Mouse (Mus musculus): ENCODE results near the gene Aldh3b1. TPM values are rescaled to one million over a fixed set of nuclear protein-coding genes. Genes with fewer than 3 reads are reported as not detected.

The Aldh3b1 gene
- polyA plus RNA-seq, 1 experiment from 2014 or later = 1.00 TPM

- DNase-seq (ENCODE audit: low spot score) = peak; percentile 40
- no peak overlapping the region for H3K27ac ChIP-seq (replicated peaks; ENCODE audit: low read depth, low read length)
- no peaks in the 10 kb centered on the region for H3K27me3 ChIP-seq (ENCODE audit: control insufficient read depth, insufficient read depth, low read length)
- no peaks in the 10 kb centered on the region for H3K36me3 ChIP-seq (replicated peaks; ENCODE audit: control insufficient read depth, insufficient read depth, low read depth, low read length)
- peak overlapping the region; percentile 37 for H3K9ac ChIP-seq (replicated peaks; ENCODE audit: low read length)
- 7% methylated on average over 22 of the region's 22 CpGs for WGBS
- no peaks in the 10 kb centered on the region for H3K9me3 ChIP-seq (replicated peaks; ENCODE audit: control insufficient read depth, low read length)
- H3K4me2 ChIP-seq (ENCODE audit: low read depth, low read length) = peak overlapping the region; percentile 73
- ATAC-seq (replicated peaks; ENCODE audit: insufficient number of reproducible peaks, low FRiP score, low TSS enrichment, low read depth) = no peak
- H3K4me1 ChIP-seq (ENCODE audit: control insufficient read depth, insufficient read depth, low read length) = no peaks in the 10 kb centered on the region
- peak overlapping the region; percentile 39 for H3K4me3 ChIP-seq (ENCODE audit: low read depth, low read length)
Observed at GRCm38 (mm10) chr19:3935896-3936850, 6.6 kb upstream of the Aldh3b1 start.

DNA sequence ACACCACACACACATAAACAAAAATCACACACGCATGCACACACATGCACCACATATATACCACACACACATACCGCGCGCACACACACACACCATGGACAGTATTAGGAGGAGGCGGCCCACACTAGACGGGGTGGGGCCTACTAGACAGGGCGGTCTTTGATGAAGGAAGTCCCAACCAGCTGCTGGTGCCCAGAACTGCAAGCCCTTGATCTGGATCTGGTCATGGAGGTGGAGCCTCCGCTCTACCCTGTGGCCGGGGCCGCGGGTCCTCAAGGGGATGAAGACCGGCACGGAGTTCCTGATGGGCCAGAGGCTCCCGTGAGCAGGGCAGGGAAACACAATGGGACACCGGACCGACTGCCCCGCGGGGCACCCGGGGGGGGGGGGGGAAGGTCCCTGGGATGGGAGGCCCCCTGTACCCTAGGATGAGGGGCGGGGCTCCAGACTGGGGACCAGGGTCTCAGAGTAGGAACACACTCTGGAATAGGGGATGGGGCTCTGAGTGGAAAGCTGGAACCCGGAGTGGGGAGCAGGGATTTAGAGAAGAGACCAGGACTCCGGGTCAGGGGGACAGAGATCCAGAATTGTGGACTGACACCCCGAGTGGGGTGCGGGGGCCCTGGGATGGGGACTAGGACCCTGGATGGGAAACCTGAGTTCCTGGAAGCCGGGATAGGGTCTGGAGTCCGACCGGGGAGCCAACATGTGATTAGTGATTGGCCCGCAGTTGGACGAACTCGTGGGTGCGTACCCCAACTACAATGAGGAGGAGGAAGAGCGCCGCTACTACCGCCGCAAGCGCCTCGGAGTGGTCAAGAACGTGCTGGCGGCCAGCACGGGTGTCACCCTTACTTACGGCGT, 5.7 kb upstream of the Aldh3b1 start, which contains the start of gene Unc93b1:
Gene Unc93b1, plus strand, starts transcription at position 155 of the 864 bp plus-strand sequence.
- Histone ChIP-seq H3K36me3 (replicated peaks; ENCODE audit: control insufficient read depth, insufficient read depth, low read depth, low read length) (no peaks in the 10 kb centered on the region), H3K4me2 (ENCODE audit: low read depth, low read length) (peak within 1 kb of the TSS; percentile 73), H3K9me3 (replicated peaks; ENCODE audit: control insufficient read depth, low read length) (no peaks in the 10 kb centered on the region), H3K9ac (replicated peaks; ENCODE audit: low read length) (peak within 1 kb of the TSS; percentile 37), H3K4me1 (ENCODE audit: control insufficient read depth, insufficient read depth, low read length) (no peaks in the 10 kb centered on the region), H3K27me3 (ENCODE audit: control insufficient read depth, insufficient read depth, low read length) (no peaks in the 10 kb centered on the region), H3K4me3 (ENCODE audit: low read depth, low read length) (peak within 1 kb of the TSS; percentile 39), H3K27ac (replicated peaks; ENCODE audit: low read depth, low read length) (no peak within 1 kb of the TSS)
- 5% methylated on average over 40 of the region's 42 CpGs for WGBS
- ATAC-seq (replicated peaks; ENCODE audit: insufficient number of reproducible peaks, low FRiP score, low TSS enrichment, low read depth) = peak; percentile 83
- DNase-seq (ENCODE audit: low spot score) = peak; percentile 73

DNA sequence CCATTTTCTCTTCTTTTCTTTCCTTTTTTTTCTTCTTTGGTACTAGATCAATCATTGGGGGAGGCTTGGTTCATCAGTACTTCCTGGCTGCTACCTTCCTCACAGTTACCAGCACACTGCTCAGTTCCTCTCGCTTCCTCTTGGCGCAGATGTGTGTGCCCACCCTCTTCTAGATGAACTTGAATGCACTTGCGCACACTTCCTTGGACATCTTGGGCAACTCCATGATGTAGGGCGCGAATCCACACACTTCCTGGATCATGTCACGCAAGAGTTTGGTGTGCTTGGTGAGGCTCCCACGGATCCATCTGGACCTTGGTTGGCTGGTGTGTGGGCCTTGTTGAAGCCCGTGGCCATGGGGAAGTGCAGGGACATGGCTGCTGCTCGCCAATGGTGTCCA, 2.1 kb upstream of the Aldh3b1 start:
- Histone ChIP-seq H3K4me2 (ENCODE audit: low read depth, low read length) (no peak overlapping the region), H3K9me3 (replicated peaks; ENCODE audit: control insufficient read depth, low read length) (no peaks in the 10 kb centered on the region), H3K4me3 (ENCODE audit: low read depth, low read length) (no peak overlapping the region), H3K9ac (replicated peaks; ENCODE audit: low read length) (no peak overlapping the region), H3K36me3 (replicated peaks; ENCODE audit: control insufficient read depth, insufficient read depth, low read depth, low read length) (no peaks in the 10 kb centered on the region), H3K27me3 (ENCODE audit: control insufficient read depth, insufficient read depth, low read length) (no peaks in the 10 kb centered on the region), H3K4me1 (ENCODE audit: control insufficient read depth, insufficient read depth, low read length) (no peaks in the 10 kb centered on the region), H3K27ac (replicated peaks; ENCODE audit: low read depth, low read length) (no peak overlapping the region)
- no peak for DNase-seq (ENCODE audit: low spot score)
- 90% methylated on average over 9 of the region's 9 CpGs for WGBS
- no peak for ATAC-seq (replicated peaks; ENCODE audit: insufficient number of reproducible peaks, low FRiP score, low TSS enrichment, low read depth)

DNA sequence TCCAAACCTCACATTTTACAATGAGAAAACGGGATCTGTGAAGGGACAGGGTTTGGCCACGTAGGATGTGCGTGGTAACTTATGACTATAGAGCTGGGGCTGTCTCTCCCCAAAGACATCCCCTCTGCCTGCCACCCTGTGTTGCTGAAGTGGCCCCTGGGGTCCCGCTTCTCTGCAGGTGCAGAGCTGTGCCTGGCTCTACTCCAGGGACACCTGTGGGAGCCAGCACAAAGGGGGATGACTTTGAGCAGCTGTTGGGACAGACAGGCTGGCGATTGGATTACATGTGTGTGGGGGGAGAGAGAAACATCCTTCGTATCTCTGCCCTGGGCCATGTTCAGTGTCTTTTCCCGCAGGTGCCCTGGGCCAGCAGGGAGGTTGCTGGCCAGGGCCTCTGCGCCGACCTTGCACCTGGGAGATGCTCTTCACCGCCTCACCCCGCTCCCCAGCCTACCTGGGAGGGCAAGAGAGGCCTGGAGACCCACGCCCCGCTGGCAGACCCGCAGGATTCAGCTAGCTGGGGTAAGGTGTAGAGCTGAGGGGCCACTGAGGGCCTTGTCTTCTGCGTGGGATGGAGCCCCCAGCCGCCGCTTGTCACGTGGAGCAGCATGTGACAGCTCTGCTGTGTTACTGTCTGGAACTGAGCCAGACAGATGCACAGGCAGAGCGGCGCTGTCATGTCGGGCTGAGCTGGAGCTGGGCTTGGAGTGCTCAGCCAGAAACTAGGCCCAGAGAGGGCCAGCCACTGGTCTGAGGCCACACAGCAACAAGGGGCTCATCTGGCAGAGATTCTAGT, 852 bp upstream of the Aldh3b1 start:
- DNase-seq (ENCODE audit: low spot score) (no peak), ATAC-seq (replicated peaks; ENCODE audit: insufficient number of reproducible peaks, low FRiP score, low TSS enrichment, low read depth) (no peak)
- Histone ChIP-seq H3K27ac (replicated peaks; ENCODE audit: low read depth, low read length) (0 out of 2 replicates have a peak overlapping the region, but pooled peaks have one; percentile 16), H3K4me1 (ENCODE audit: control insufficient read depth, insufficient read depth, low read length) (no peaks in the 10 kb centered on the region), H3K36me3 (replicated peaks; ENCODE audit: control insufficient read depth, insufficient read depth, low read depth, low read length) (no peaks in the 10 kb centered on the region), H3K4me3 (ENCODE audit: low read depth, low read length) (no peak overlapping the region), H3K27me3 (ENCODE audit: control insufficient read depth, insufficient read depth, low read length) (no peaks in the 10 kb centered on the region), H3K4me2 (ENCODE audit: low read depth, low read length) (no peak overlapping the region), H3K9me3 (replicated peaks; ENCODE audit: control insufficient read depth, low read length) (no peaks in the 10 kb centered on the region), H3K9ac (replicated peaks; ENCODE audit: low read length) (no peak overlapping the region; the same call in 1 of the 2 replicates)
- 79% methylated on average over 21 of the region's 21 CpGs for WGBS

DNA sequence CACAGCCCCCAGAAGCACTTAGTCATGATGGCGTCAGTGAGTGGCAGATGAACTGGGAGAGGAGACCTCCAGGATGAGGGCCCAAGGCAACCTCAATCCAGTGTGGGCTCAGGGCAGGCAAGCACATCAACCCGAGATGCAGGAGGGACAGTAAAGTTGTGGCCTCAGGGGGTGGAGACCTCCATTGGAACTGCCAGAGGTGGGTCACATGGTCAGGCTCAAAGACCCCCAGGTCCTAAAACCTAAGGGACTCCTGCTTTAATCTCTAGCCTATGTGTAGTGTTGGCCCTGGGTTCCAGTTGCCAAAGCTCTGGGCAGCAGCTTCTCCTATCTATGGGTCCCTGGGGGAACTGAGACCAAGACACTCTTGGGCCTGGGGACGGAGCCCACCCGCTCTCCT, 829 bp downstream of the Aldh3b1 start:
- no peaks in the 10 kb centered on the region for H3K27me3 ChIP-seq (ENCODE audit: control insufficient read depth, insufficient read depth, low read length)
- no peak overlapping the region for H3K27ac ChIP-seq (replicated peaks; ENCODE audit: low read depth, low read length)
- no peak for DNase-seq (ENCODE audit: low spot score)

GRCm38 (mm10) chr19:3927989-3928388, 1.6 kb downstream of the Aldh3b1 start:
- no peaks in the 10 kb centered on the region for H3K27me3 ChIP-seq (ENCODE audit: control insufficient read depth, insufficient read depth, low read length)
- DNase-seq (ENCODE audit: low spot score) = no peak
- H3K4me3 ChIP-seq (ENCODE audit: low read depth, low read length) = no peak overlapping the region
- H3K9ac ChIP-seq (replicated peaks; ENCODE audit: low read length) = no peak overlapping the region
- 88% methylated on average over 4 of the region's 4 CpGs for WGBS
- ATAC-seq (replicated peaks; ENCODE audit: insufficient number of reproducible peaks, low FRiP score, low TSS enrichment, low read depth) = no peak
- H3K9me3 ChIP-seq (replicated peaks; ENCODE audit: control insufficient read depth, low read length) = no peaks in the 10 kb centered on the region
- no peak overlapping the region for H3K27ac ChIP-seq (replicated peaks; ENCODE audit: low read depth, low read length)
- H3K36me3 ChIP-seq (replicated peaks; ENCODE audit: control insufficient read depth, insufficient read depth, low read depth, low read length) = no peaks in the 10 kb centered on the region
- H3K4me1 ChIP-seq (ENCODE audit: control insufficient read depth, insufficient read depth, low read length) = no peaks in the 10 kb centered on the region
- no peak overlapping the region for H3K4me2 ChIP-seq (ENCODE audit: low read depth, low read length)

More for the DNA sequence above, 829 bp downstream of the Aldh3b1 start:
- WGBS = 73% methylated on average over 4 of the region's 4 CpGs
- Histone ChIP-seq H3K4me3 (ENCODE audit: low read depth, low read length) (no peak overlapping the region), H3K4me2 (ENCODE audit: low read depth, low read length) (no peak overlapping the region), H3K4me1 (ENCODE audit: control insufficient read depth, insufficient read depth, low read length) (no peaks in the 10 kb centered on the region), H3K9ac (replicated peaks; ENCODE audit: low read length) (no peak overlapping the region), H3K36me3 (replicated peaks; ENCODE audit: control insufficient read depth, insufficient read depth, low read depth, low read length) (no peaks in the 10 kb centered on the region), H3K9me3 (replicated peaks; ENCODE audit: control insufficient read depth, low read length) (no peaks in the 10 kb centered on the region)
- ATAC-seq (replicated peaks; ENCODE audit: insufficient number of reproducible peaks, low FRiP score, low TSS enrichment, low read depth) = no peak

DNA sequence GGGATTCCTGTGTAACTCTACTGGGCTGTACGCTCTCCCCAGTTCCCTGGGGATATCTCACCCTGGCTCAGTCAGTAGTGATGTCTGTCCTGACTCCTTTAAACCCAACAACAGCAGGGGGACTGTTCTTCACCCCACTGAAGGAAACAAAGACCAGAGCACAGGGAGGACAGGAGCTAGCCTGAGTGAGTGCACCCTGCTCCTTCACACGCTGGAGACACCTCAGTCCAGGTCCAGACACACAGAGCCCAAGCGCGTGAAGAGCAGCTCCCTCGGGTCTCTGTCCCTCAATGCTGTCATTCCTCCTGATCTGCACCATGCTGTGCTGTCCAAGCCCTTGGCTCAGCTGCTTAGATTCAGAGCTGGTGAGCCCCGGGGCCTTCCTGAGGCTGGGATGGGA, 2.9 kb downstream of the Aldh3b1 start:
- no peak overlapping the region for H3K4me2 ChIP-seq (ENCODE audit: low read depth, low read length)
- WGBS = 65% methylated on average over 6 of the region's 6 CpGs
- no peak overlapping the region for H3K4me3 ChIP-seq (ENCODE audit: low read depth, low read length)
- no peaks in the 10 kb centered on the region for H3K4me1 ChIP-seq (ENCODE audit: control insufficient read depth, insufficient read depth, low read length)
- DNase-seq (ENCODE audit: low spot score) (no peak), ATAC-seq (replicated peaks; ENCODE audit: insufficient number of reproducible peaks, low FRiP score, low TSS enrichment, low read depth) (no peak)
- no peaks in the 10 kb centered on the region for H3K36me3 ChIP-seq (replicated peaks; ENCODE audit: control insufficient read depth, insufficient read depth, low read depth, low read length)
- H3K9ac ChIP-seq (replicated peaks; ENCODE audit: low read length) = no peak overlapping the region
- H3K27me3 ChIP-seq (ENCODE audit: control insufficient read depth, insufficient read depth, low read length) = no peaks in the 10 kb centered on the region
- no peak overlapping the region for H3K27ac ChIP-seq (replicated peaks; ENCODE audit: low read depth, low read length)
- no peaks in the 10 kb centered on the region for H3K9me3 ChIP-seq (replicated peaks; ENCODE audit: control insufficient read depth, low read length)
